Mouse (Mus musculus): Measurements from ENCODE around the gene Ltbp1.

DNA sequence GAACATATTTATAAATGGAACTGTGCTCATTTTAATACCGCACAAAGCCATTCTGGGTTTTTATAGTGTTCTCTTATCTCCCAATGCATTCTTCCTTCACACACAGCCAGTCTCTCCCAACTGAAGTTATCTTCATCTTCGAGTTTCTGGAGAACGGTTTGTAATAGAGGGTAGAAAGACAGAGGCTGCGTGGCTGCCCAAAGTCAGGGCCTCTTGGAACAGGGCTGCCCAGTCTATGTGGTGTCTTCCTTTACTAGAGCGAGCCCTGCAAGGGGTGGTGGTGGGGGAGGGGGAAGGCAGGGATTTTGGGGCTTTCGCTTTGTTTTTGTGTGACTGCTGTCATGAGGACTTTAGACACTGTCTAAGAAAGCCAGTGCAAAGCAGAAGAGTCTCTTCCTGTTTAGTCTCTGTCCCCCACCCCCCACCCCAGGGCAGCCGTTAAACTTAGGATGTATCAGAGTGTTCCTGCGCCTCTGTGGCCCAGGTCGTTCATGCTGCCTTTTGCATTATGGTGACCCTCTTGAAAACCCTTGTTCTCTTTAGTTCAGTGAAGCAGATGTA is 37.1 kb upstream of the Ltbp1 start:
- TF ChIP-seq POLR2A (IDR thresholded peaks at IDR 0.05; ENCODE audit: borderline replicate concordance, extremely low read depth, low read depth, low read length) (no peak), CTCF (IDR thresholded peaks at IDR 0.05; ENCODE audit: insufficient read depth, low read length) (no peak)
